Mouse (Mus musculus): ENCODE data around the gene Elf2. TPM values are rescaled to one million over a fixed set of nuclear protein-coding genes. Genes with fewer than 3 reads are reported as not detected.

The Elf2 gene
- polyA plus RNA-seq, 2 experiments: 59.3 to 61.4 TPM

GRCm38 (mm10) chr3:51277201-51278150 lies 63.0 kb downstream of the Elf2 start:
- H3K4me1 ChIP-seq (ENCODE audit: control insufficient read depth, insufficient read depth, low read length): peaks cover 9% of the 10 kb centered on the region
- no peaks in the 10 kb centered on the region for H3K9me3 ChIP-seq (ENCODE audit: control insufficient read depth, low read length)
- peak; percentile 76 for ATAC-seq (ENCODE audit: low FRiP score, low read depth)
- peak; percentile 77 for DNase-seq (ENCODE audit: low spot score)
- peak overlapping the region; percentile 98 for H3K4me3 ChIP-seq (replicated peaks; ENCODE audit: low read length)
- H3K36me3 ChIP-seq (ENCODE audit: control insufficient read depth, insufficient read depth, low read length): no peaks in the 10 kb centered on the region
- peak overlapping the region; percentile 93 for H3K9ac ChIP-seq (ENCODE audit: low read depth, low read length, severe bottlenecking)
- H3K4me2 ChIP-seq (replicated peaks; ENCODE audit: low read depth, low read length, severe bottlenecking): peak overlapping the region; percentile 66
- H3K27me3 ChIP-seq (ENCODE audit: control insufficient read depth, insufficient read depth, low read length): no peaks in the 10 kb centered on the region
- WGBS: under 1% methylated on average over 41 of the region's 75 CpGs
- peak; percentile 63; the same call in 1 of the 2 replicates for TF ChIP-seq POLR2A (IDR thresholded peaks at IDR 0.05; ENCODE audit: borderline replicate concordance, extremely low read depth, insufficient read depth, insufficient read length)
- peak overlapping the region; percentile 98 for H3K27ac ChIP-seq (replicated peaks; ENCODE audit: low read depth, low read length)

GRCm38 (mm10) chr3:51276421-51277111 lies 63.9 kb downstream of the Elf2 start:
- DNase-seq (ENCODE audit: low spot score): peak; percentile 24
- ATAC-seq (ENCODE audit: low FRiP score, low read depth): peak; percentile 9; the same call in 1 of the 2 replicates
- Histone ChIP-seq H3K4me2 (replicated peaks; ENCODE audit: low read depth, low read length, severe bottlenecking) (peak overlapping the region; percentile 66), H3K9ac (ENCODE audit: low read depth, low read length, severe bottlenecking) (peak overlapping the region; percentile 93), H3K4me3 (replicated peaks; ENCODE audit: low read length) (peak overlapping the region; percentile 98), H3K27ac (replicated peaks; ENCODE audit: low read depth, low read length) (peak overlapping the region; percentile 98), H3K27me3 (ENCODE audit: control insufficient read depth, insufficient read depth, low read length) (no peaks in the 10 kb centered on the region), H3K36me3 (ENCODE audit: control insufficient read depth, insufficient read depth, low read length) (no peaks in the 10 kb centered on the region), H3K4me1 (ENCODE audit: control insufficient read depth, insufficient read depth, low read length) (peaks cover 9% of the 10 kb centered on the region), H3K9me3 (ENCODE audit: control insufficient read depth, low read length) (no peaks in the 10 kb centered on the region)
- no peak for TF ChIP-seq POLR2A (IDR thresholded peaks at IDR 0.05; ENCODE audit: borderline replicate concordance, extremely low read depth, insufficient read depth, insufficient read length)
- WGBS: 1% methylated on average over 38 of the region's 93 CpGs

GRCm38 (mm10) chr3:51275956-51276398 lies 64.5 kb downstream of the Elf2 start:
- H3K9me3 ChIP-seq (ENCODE audit: control insufficient read depth, low read length): no peaks in the 10 kb centered on the region
- H3K36me3 ChIP-seq (ENCODE audit: control insufficient read depth, insufficient read depth, low read length): no peaks in the 10 kb centered on the region
- H3K4me3 ChIP-seq (replicated peaks; ENCODE audit: low read length): peak overlapping the region; percentile 98
- no peak for TF ChIP-seq POLR2A (IDR thresholded peaks at IDR 0.05; ENCODE audit: borderline replicate concordance, extremely low read depth, insufficient read depth, insufficient read length)
- peak overlapping the region; percentile 93 for H3K9ac ChIP-seq (ENCODE audit: low read depth, low read length, severe bottlenecking)
- H3K4me2 ChIP-seq (replicated peaks; ENCODE audit: low read depth, low read length, severe bottlenecking): peak overlapping the region; percentile 66
- peak; percentile 99 for DNase-seq (ENCODE audit: low spot score)
- H3K27ac ChIP-seq (replicated peaks; ENCODE audit: low read depth, low read length): peak overlapping the region; percentile 98
- H3K27me3 ChIP-seq (ENCODE audit: control insufficient read depth, insufficient read depth, low read length): no peaks in the 10 kb centered on the region
- peaks cover 9% of the 10 kb centered on the region for H3K4me1 ChIP-seq (ENCODE audit: control insufficient read depth, insufficient read depth, low read length)
- 1% methylated on average over 32 of the region's 33 CpGs for WGBS
- ATAC-seq (ENCODE audit: low FRiP score, low read depth): peak; percentile 96

- H3K27ac ChIP-seq (replicated peaks; ENCODE audit: low read depth, low read length): no peak overlapping the region
- H3K4me1 ChIP-seq (ENCODE audit: control insufficient read depth, insufficient read depth, low read length): peaks cover 7% of the 10 kb centered on the region; the same call in 1 of the 2 replicates
- DNase-seq (ENCODE audit: low spot score): no peak
- H3K4me2 ChIP-seq (replicated peaks; ENCODE audit: low read depth, low read length, severe bottlenecking): no peak overlapping the region
- no peak overlapping the region for H3K9ac ChIP-seq (ENCODE audit: low read depth, low read length, severe bottlenecking)
- no peaks in the 10 kb centered on the region for H3K27me3 ChIP-seq (ENCODE audit: control insufficient read depth, insufficient read depth, low read length)
- no peak for TF ChIP-seq POLR2A (IDR thresholded peaks at IDR 0.05; ENCODE audit: borderline replicate concordance, extremely low read depth, insufficient read depth, insufficient read length)
- 0 out of 2 replicates have a peak, but pooled peaks have one; percentile 44 for ATAC-seq (ENCODE audit: low FRiP score, low read depth)
- 78% methylated on average over 12 of the region's 12 CpGs for WGBS
- H3K9me3 ChIP-seq (ENCODE audit: control insufficient read depth, low read length): no peaks in the 10 kb centered on the region
- H3K4me3 ChIP-seq (replicated peaks; ENCODE audit: low read length): no peak overlapping the region
- peaks cover 10% of the 10 kb centered on the region for H3K36me3 ChIP-seq (ENCODE audit: control insufficient read depth, insufficient read depth, low read length)
Measured at GRCm38 (mm10) chr3:51270069-51270817, 70.2 kb downstream of the Elf2 start.

Data from limb, embryonic 14.5 days (tissue).